In the genomic region with DNA sequence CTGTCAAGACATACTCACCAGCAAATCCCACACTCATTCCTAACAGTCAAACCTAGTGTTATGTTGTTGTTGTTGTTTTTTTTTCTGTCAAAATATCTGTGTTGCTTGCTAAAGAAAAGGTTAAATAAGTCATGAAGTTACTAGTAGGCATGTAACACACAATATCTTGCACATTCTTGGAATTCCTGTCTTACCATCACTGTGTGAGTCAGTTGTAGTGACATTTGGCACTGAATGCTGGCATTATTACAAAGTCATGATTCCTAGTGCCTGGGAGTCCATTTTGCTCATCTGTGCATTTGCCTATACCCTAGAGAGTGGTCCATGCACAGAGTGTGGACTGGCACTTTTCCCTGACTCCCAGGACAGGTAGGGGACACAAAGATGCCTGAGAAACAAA, we compare ENCODE assay signal across 20 mouse cellular contexts.
"Had no signal": no experiment of that assay in that cellular context is flagged by ENCODE, and none has a peak within 500 bp of the region (broad histone marks: within the 10 kb centered on the region; RNA-seq: fewer than 3 reads in every experiment).

No protein-coding gene starts in this region.

- H3K4me2 ChIP-seq: lung, embryonic 15.5 days; midbrain, embryonic 12.5 days; neural tube, embryonic 13.5 days; neural tube, embryonic 15.5 days had no signal

- ATAC-seq: lung, postnatal 0 days had no signal

- H3K9ac ChIP-seq: lung, embryonic 15.5 days; midbrain, embryonic 12.5 days; neural tube, embryonic 13.5 days; neural tube, embryonic 15.5 days had no signal

- H3K27ac ChIP-seq: lung, embryonic 15.5 days; macrophage; midbrain, embryonic 10.5 days; midbrain, embryonic 12.5 days; neural tube, embryonic 13.5 days; neural tube, embryonic 15.5 days had no signal

- H3K36me3 ChIP-seq: lung, embryonic 15.5 days; midbrain, embryonic 10.5 days; midbrain, embryonic 12.5 days; neural tube, embryonic 13.5 days; neural tube, embryonic 15.5 days had no signal

- H3K27me3 ChIP-seq: lung, embryonic 15.5 days; midbrain, embryonic 12.5 days; neural tube, embryonic 13.5 days; neural tube, embryonic 15.5 days had no signal

- DNase-seq: lung, adult 2 months; lung, postnatal 14 days; lung, postnatal 36 days; midbrain, embryonic 14.5 days; retina, postnatal 1 day; right cerebral cortex, adult 18-20 months; right cerebral cortex, postnatal 25 days; right cerebral cortex, postnatal 4 days; spleen, adult 18-20 months; thymus, adult 18-20 months; thymus, postnatal 14 days; thymus, postnatal 4 days had no signal

- H3K4me1 ChIP-seq: lung, embryonic 15.5 days; midbrain, embryonic 10.5 days; midbrain, embryonic 12.5 days; neural tube, embryonic 13.5 days; neural tube, embryonic 15.5 days had no signal

- H3K9me3 ChIP-seq: lung, embryonic 15.5 days; midbrain, embryonic 10.5 days; midbrain, embryonic 12.5 days; neural tube, embryonic 13.5 days; neural tube, embryonic 15.5 days had no signal

- H3K4me3 ChIP-seq: lung, embryonic 15.5 days; midbrain, embryonic 10.5 days; midbrain, embryonic 12.5 days; myocyte; neural tube, embryonic 13.5 days; neural tube, embryonic 15.5 days had no signal
